Mouse (Mus musculus) bone marrow macrophage, adult 2 months (primary cell): ENCODE data around the gene Fgfr2.

Experiments used
- CTCF ChIP-seq: IDR thresholded peaks from 2 replicates; pipeline ENCODE4 v1.5.1; 2012; ENCODE audit warnings: low read depth, mild to moderate bottlenecking, low read length, moderate library complexity
- POLR2A ChIP-seq: IDR thresholded peaks from 2 replicates; pipeline ENCODE4 v1.6.1; 2012; ENCODE audit warnings: mild to moderate bottlenecking, low read depth, low read length, borderline replicate concordance

GRCm38 (mm10) chr7:130670358-130670757 lies 2452.8 kb downstream of the Fgfr2 start:
- TF ChIP-seq POLR2A = no peak
- no peak for TF ChIP-seq CTCF
